Mouse (Mus musculus): ENCODE results near the gene Gm10964. TPM values are rescaled to one million over a fixed set of nuclear protein-coding genes. Genes with fewer than 3 reads are reported as not detected.

Gene Gm10964
- polyA plus RNA-seq, 1 experiment from 2014 or later, result not detected

GRCm38 (mm10) chr3:103714236-103714875 lies 24.8 kb upstream of the Gm10964 start:
- no peak for DNase-seq (ENCODE audit: low spot score)
- Histone ChIP-seq H3K4me1 (ENCODE audit: control insufficient read depth, insufficient read depth, low read length) (no peaks in the 10 kb centered on the region), H3K27ac (replicated peaks; ENCODE audit: low read depth, low read length) (no peak overlapping the region), H3K9ac (replicated peaks; ENCODE audit: low read length) (no peak overlapping the region), H3K4me2 (ENCODE audit: low read depth, low read length) (no peak overlapping the region), H3K27me3 (ENCODE audit: control insufficient read depth, insufficient read depth, low read length) (no peaks in the 10 kb centered on the region), H3K36me3 (replicated peaks; ENCODE audit: control insufficient read depth, insufficient read depth, low read depth, low read length) (no peaks in the 10 kb centered on the region), H3K4me3 (ENCODE audit: low read depth, low read length) (no peak overlapping the region), H3K9me3 (replicated peaks; ENCODE audit: control insufficient read depth, low read length) (no peaks in the 10 kb centered on the region)
- WGBS, result 72% methylated on average over 7 of the region's 7 CpGs
- ATAC-seq (replicated peaks; ENCODE audit: insufficient number of reproducible peaks, low FRiP score, low TSS enrichment, low read depth), result no peak

- Histone ChIP-seq H3K27me3 (ENCODE audit: control insufficient read depth, insufficient read depth, low read length) (no peaks in the 10 kb centered on the region), H3K4me2 (ENCODE audit: low read depth, low read length) (no peak overlapping the region), H3K4me3 (ENCODE audit: low read depth, low read length) (no peak overlapping the region), H3K4me1 (ENCODE audit: control insufficient read depth, insufficient read depth, low read length) (no peaks in the 10 kb centered on the region), H3K9me3 (replicated peaks; ENCODE audit: control insufficient read depth, low read length) (no peaks in the 10 kb centered on the region), H3K27ac (replicated peaks; ENCODE audit: low read depth, low read length) (no peak overlapping the region), H3K36me3 (replicated peaks; ENCODE audit: control insufficient read depth, insufficient read depth, low read depth, low read length) (no peaks in the 10 kb centered on the region), H3K9ac (replicated peaks; ENCODE audit: low read length) (no peak overlapping the region)
- ATAC-seq (replicated peaks; ENCODE audit: insufficient number of reproducible peaks, low FRiP score, low TSS enrichment, low read depth) (no peak), DNase-seq (ENCODE audit: low spot score) (no peak)
- 80% methylated on average over 8 of the region's 8 CpGs for WGBS
Observed at GRCm38 (mm10) chr3:103714942-103715341, 24.2 kb upstream of the Gm10964 start.

- peak; percentile 50 for DNase-seq (ENCODE audit: low spot score)
- no peak overlapping the region for H3K4me2 ChIP-seq (ENCODE audit: low read depth, low read length)
- H3K4me3 ChIP-seq (ENCODE audit: low read depth, low read length), result no peak overlapping the region
- no peak; the same call in 1 of the 2 replicates for ATAC-seq (replicated peaks; ENCODE audit: insufficient number of reproducible peaks, low FRiP score, low TSS enrichment, low read depth)
- WGBS, result 47% methylated on average over 11 of the region's 11 CpGs
- no peaks in the 10 kb centered on the region for H3K9me3 ChIP-seq (replicated peaks; ENCODE audit: control insufficient read depth, low read length)
- H3K9ac ChIP-seq (replicated peaks; ENCODE audit: low read length), result no peak overlapping the region
- no peaks in the 10 kb centered on the region for H3K27me3 ChIP-seq (ENCODE audit: control insufficient read depth, insufficient read depth, low read length)
- H3K36me3 ChIP-seq (replicated peaks; ENCODE audit: control insufficient read depth, insufficient read depth, low read depth, low read length), result no peaks in the 10 kb centered on the region
- H3K4me1 ChIP-seq (ENCODE audit: control insufficient read depth, insufficient read depth, low read length), result no peaks in the 10 kb centered on the region
- H3K27ac ChIP-seq (replicated peaks; ENCODE audit: low read depth, low read length), result no peak overlapping the region
Observed at GRCm38 (mm10) chr3:103715762-103716693, 23.1 kb upstream of the Gm10964 start.

- no peak overlapping the region for H3K4me2 ChIP-seq (ENCODE audit: low read depth, low read length)
- H3K27me3 ChIP-seq (ENCODE audit: control insufficient read depth, insufficient read depth, low read length), result no peaks in the 10 kb centered on the region
- H3K4me3 ChIP-seq (ENCODE audit: low read depth, low read length), result no peak overlapping the region
- H3K9ac ChIP-seq (replicated peaks; ENCODE audit: low read length), result no peak overlapping the region
- DNase-seq (ENCODE audit: low spot score) (no peak), ATAC-seq (replicated peaks; ENCODE audit: insufficient number of reproducible peaks, low FRiP score, low TSS enrichment, low read depth) (no peak)
- H3K4me1 ChIP-seq (ENCODE audit: control insufficient read depth, insufficient read depth, low read length), result no peaks in the 10 kb centered on the region
- H3K36me3 ChIP-seq (replicated peaks; ENCODE audit: control insufficient read depth, insufficient read depth, low read depth, low read length), result no peaks in the 10 kb centered on the region
- 50% methylated on average over 15 of the region's 15 CpGs for WGBS
- no peaks in the 10 kb centered on the region for H3K9me3 ChIP-seq (replicated peaks; ENCODE audit: control insufficient read depth, low read length)
- no peak overlapping the region for H3K27ac ChIP-seq (replicated peaks; ENCODE audit: low read depth, low read length)
Observed at GRCm38 (mm10) chr3:103716774-103717760, 22.1 kb upstream of the Gm10964 start.

GRCm38 (mm10) chr3:103718728-103719127 lies 20.4 kb upstream of the Gm10964 start:
- ATAC-seq (replicated peaks; ENCODE audit: insufficient number of reproducible peaks, low FRiP score, low TSS enrichment, low read depth) (no peak), DNase-seq (ENCODE audit: low spot score) (no peak)
- Histone ChIP-seq H3K9me3 (replicated peaks; ENCODE audit: control insufficient read depth, low read length) (no peaks in the 10 kb centered on the region), H3K9ac (replicated peaks; ENCODE audit: low read length) (no peak overlapping the region), H3K36me3 (replicated peaks; ENCODE audit: control insufficient read depth, insufficient read depth, low read depth, low read length) (no peaks in the 10 kb centered on the region), H3K4me2 (ENCODE audit: low read depth, low read length) (no peak overlapping the region), H3K27me3 (ENCODE audit: control insufficient read depth, insufficient read depth, low read length) (no peaks in the 10 kb centered on the region), H3K27ac (replicated peaks; ENCODE audit: low read depth, low read length) (no peak overlapping the region), H3K4me1 (ENCODE audit: control insufficient read depth, insufficient read depth, low read length) (no peaks in the 10 kb centered on the region), H3K4me3 (ENCODE audit: low read depth, low read length) (no peak overlapping the region)
- WGBS, result 92% methylated on average over 4 of the region's 4 CpGs

GRCm38 (mm10) chr3:103724137-103724536 lies 15.0 kb upstream of the Gm10964 start:
- H3K9me3 ChIP-seq (replicated peaks; ENCODE audit: control insufficient read depth, low read length), result no peaks in the 10 kb centered on the region
- no peak overlapping the region for H3K4me2 ChIP-seq (ENCODE audit: low read depth, low read length)
- no peaks in the 10 kb centered on the region for H3K27me3 ChIP-seq (ENCODE audit: control insufficient read depth, insufficient read depth, low read length)
- DNase-seq (ENCODE audit: low spot score) (no peak), ATAC-seq (replicated peaks; ENCODE audit: insufficient number of reproducible peaks, low FRiP score, low TSS enrichment, low read depth) (no peak)
- no peak overlapping the region for H3K9ac ChIP-seq (replicated peaks; ENCODE audit: low read length)
- no peak overlapping the region for H3K27ac ChIP-seq (replicated peaks; ENCODE audit: low read depth, low read length)
- H3K4me3 ChIP-seq (ENCODE audit: low read depth, low read length), result no peak overlapping the region
- H3K36me3 ChIP-seq (replicated peaks; ENCODE audit: control insufficient read depth, insufficient read depth, low read depth, low read length), result no peaks in the 10 kb centered on the region
- H3K4me1 ChIP-seq (ENCODE audit: control insufficient read depth, insufficient read depth, low read length), result no peaks in the 10 kb centered on the region
- 62% methylated on average over 3 of the region's 3 CpGs for WGBS

GRCm38 (mm10) chr3:103726642-103727041 lies 12.5 kb upstream of the Gm10964 start:
- ATAC-seq (replicated peaks; ENCODE audit: insufficient number of reproducible peaks, low FRiP score, low TSS enrichment, low read depth), result no peak
- no peak overlapping the region for H3K4me2 ChIP-seq (ENCODE audit: low read depth, low read length)

More at GRCm38 (mm10) chr3:103726642-103727041, 12.5 kb upstream of the Gm10964 start:
- Histone ChIP-seq H3K36me3 (replicated peaks; ENCODE audit: control insufficient read depth, insufficient read depth, low read depth, low read length) (no peaks in the 10 kb centered on the region), H3K27ac (replicated peaks; ENCODE audit: low read depth, low read length) (no peak overlapping the region), H3K9ac (replicated peaks; ENCODE audit: low read length) (no peak overlapping the region), H3K4me3 (ENCODE audit: low read depth, low read length) (no peak overlapping the region), H3K27me3 (ENCODE audit: control insufficient read depth, insufficient read depth, low read length) (no peaks in the 10 kb centered on the region), H3K4me1 (ENCODE audit: control insufficient read depth, insufficient read depth, low read length) (no peaks in the 10 kb centered on the region), H3K9me3 (replicated peaks; ENCODE audit: control insufficient read depth, low read length) (no peaks in the 10 kb centered on the region)
- 47% methylated on average over 3 of the region's 3 CpGs for WGBS
- DNase-seq (ENCODE audit: low spot score), result no peak
